Mouse (Mus musculus) hindbrain, embryonic 16.5 days (tissue): ENCODE data around the gene Pfn4. TPM values are rescaled to one million over a fixed set of nuclear protein-coding genes. Genes with fewer than 3 reads are reported as not detected.
"Not testable (repeated sequence)": the region's sequence is repeated elsewhere in the genome, so short reads cannot be mapped to it uniquely, and the experiment has no call there.

Experiments
- ATAC-seq: fragments of 200-750 bp; cut with Nextera tagmentation; 2 replicates; pipeline ENCODE4 v1.8.0; 2017; ENCODE audit warnings: moderate TSS enrichment, moderate library complexity
- H3K27ac ChIP-seq: fragments of 300-500 bp; sonication (generic); 2 replicates; pipeline ENCODE4 v1.5.1; 2014; ENCODE audit warnings: low read depth, mild to moderate bottlenecking, control low read depth, low read length, moderate library complexity
- H3K27me3 ChIP-seq: fragments of 300-500 bp; sonication (generic); replicated peaks from 2 replicates; pipeline ENCODE4 v1.6.1; 2014; ENCODE audit warnings: low read length; ENCODE audit not compliant: control insufficient read depth, insufficient read depth
- H3K36me3 ChIP-seq: fragments of 300-500 bp; sonication (generic); 2 replicates; pipeline ENCODE4 v1.6.1; 2014; ENCODE audit warnings: mild to moderate bottlenecking, low read length, moderate library complexity, mixed read lengths; ENCODE audit not compliant: control insufficient read depth, insufficient read depth
- H3K4me1 ChIP-seq: fragments of 300-500 bp; sonication (generic); 2 replicates; pipeline ENCODE4 v1.6.1; 2014; ENCODE audit warnings: low read depth, low read length; ENCODE audit not compliant: control insufficient read depth, insufficient read depth
- H3K4me2 ChIP-seq: fragments of 300-500 bp; sonication (generic); 2 replicates; pipeline ENCODE4 v1.6.1; 2014; ENCODE audit warnings: mild to moderate bottlenecking, low read length, control low read depth, moderate library complexity
- H3K4me3 ChIP-seq: fragments of 300-500 bp; sonication (generic); 2 replicates; pipeline ENCODE4 v1.5.1; 2014; ENCODE audit warnings: mild to moderate bottlenecking, low read length, control low read depth, moderate library complexity
- H3K9ac ChIP-seq: fragments of 300-500 bp; sonication (generic); 2 replicates; pipeline ENCODE4 v1.6.1; 2014; ENCODE audit warnings: low read depth, mild to moderate bottlenecking, control low read depth, low read length, moderate library complexity
- H3K9me3 ChIP-seq: fragments of 300-500 bp; sonication (generic); 2 replicates; pipeline ENCODE4 v1.6.1; 2014; ENCODE audit warnings: mild to moderate bottlenecking, low read length, moderate library complexity; ENCODE audit not compliant: control insufficient read depth
- WGBS: fragments of 180-500 bp; shearing (Covaris S2); extraction: QIAGEN DNeasy Blood & Tissue Kit; methylation state at CpG from one replicate; pipeline ENCODE4 v1.1.7; 2014; 5-methylcytosine and 5-hydroxymethylcytosine counted together
- polyA plus RNA-seq: library from polyadenylated mRNA; unstranded; fragments of >200 nt; fragmentation: Nextera tagmentation; extraction: Ambion mirVana; gene quantifications from 2 replicates; pipeline ENCODE4 v1.2.1, GENCODE M21; 2015

Pfn4 gene
- polyA plus RNA-seq, 1 experiment from 2014 or later, result 15.5 TPM

DNA sequence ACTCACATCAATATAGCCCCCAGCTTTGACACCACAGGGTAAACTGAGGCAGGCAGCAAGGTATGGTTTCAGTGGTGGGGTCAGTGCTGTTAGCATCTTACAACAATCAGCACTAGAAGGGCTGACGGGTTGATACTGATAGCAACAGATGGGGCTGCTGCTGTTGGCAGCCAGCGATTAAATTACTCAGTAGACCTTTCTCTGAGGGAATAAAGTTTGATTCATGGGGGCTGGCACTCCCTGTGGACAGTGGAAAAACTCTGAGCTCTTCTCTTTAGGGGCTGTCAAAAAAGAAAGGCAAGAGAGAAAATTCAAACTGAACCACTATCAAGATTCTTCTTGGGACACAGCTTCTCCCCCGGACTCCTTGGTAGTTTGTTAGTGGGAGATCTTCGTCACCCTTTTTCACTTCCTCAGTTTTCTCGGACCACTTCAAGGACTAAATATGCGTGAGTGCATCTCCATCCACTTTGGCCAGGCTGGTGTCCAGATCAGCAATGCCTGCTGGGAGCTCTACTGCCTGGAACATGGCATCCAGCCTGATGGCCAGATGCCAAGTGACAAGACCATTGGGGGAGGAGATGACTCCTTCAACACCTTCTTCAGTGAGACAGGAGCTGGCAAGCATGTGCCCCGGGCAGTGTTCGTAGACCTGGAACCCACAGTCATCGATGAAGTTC lies 13.0 kb downstream of the Pfn4 start:
- H3K9me3 ChIP-seq, H3K9ac ChIP-seq, H3K27ac ChIP-seq, H3K4me3 ChIP-seq, H3K36me3 ChIP-seq, H3K27me3 ChIP-seq, ATAC-seq, H3K4me1 ChIP-seq, H3K4me2 ChIP-seq: not testable (repeated sequence)
- WGBS, result 83% methylated on average over 6 of the region's 9 CpGs

DNA sequence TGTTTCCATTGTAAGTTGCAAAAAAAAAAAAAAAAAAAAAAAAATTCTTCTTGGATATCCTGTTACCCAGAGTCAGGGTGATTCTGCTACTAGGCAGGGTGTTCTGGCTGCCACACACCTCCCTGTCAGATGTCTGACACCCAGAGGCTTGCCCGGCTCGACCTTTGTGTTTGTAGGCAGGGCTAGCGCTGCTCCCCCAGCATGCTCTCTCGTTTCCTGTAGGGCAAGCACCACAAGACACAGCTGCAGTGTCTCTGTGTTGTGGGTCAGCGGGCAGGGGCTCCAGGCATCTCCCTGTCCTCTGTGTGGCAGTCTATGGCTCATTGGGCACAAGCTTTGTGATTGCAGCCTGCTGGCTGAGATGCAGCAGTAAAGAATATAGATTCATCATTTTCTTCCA lies 14.8 kb downstream of the Pfn4 start:
- H3K27me3 ChIP-seq, result no peaks in the 10 kb centered on the region
- WGBS, result 55% methylated on average over 5 of the region's 5 CpGs
- H3K36me3 ChIP-seq, result no peaks in the 10 kb centered on the region
- ATAC-seq, result no peak
- H3K9ac ChIP-seq, result no peak overlapping the region
- no peaks in the 10 kb centered on the region for H3K4me1 ChIP-seq
- no peak overlapping the region for H3K4me2 ChIP-seq
- no peak overlapping the region for H3K27ac ChIP-seq
- H3K4me3 ChIP-seq, result no peak overlapping the region
- H3K9me3 ChIP-seq, result no peaks in the 10 kb centered on the region

DNA sequence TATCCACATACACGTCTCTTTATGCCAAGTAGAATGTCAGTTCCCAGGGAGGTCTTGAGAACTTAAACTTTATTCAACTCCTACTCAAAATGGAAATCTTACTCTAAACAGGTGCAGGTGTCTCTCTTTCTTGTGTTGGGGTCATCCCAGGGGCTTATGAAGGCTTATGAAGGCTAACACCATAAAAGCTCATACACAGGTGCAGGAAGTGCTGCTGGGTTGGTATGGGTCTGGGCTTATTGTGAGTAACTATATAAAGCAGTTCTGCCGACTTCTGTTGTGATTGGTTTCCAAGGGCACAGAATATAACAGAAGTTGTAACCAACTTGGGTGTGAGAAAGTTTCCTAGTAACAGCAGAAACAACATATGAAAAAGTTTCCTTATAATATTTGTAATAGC lies 15.6 kb downstream of the Pfn4 start:
- H3K4me1 ChIP-seq, result no peaks in the 10 kb centered on the region
- no peak overlapping the region for H3K9ac ChIP-seq
- no peak overlapping the region for H3K27ac ChIP-seq
- H3K4me2 ChIP-seq, result no peak overlapping the region
- H3K36me3 ChIP-seq, result no peaks in the 10 kb centered on the region
- WGBS, result 81% methylated on average over 2 of the region's 2 CpGs
- no peak for ATAC-seq
- no peaks in the 10 kb centered on the region for H3K9me3 ChIP-seq
- H3K4me3 ChIP-seq, result no peak overlapping the region
- no peaks in the 10 kb centered on the region for H3K27me3 ChIP-seq

DNA sequence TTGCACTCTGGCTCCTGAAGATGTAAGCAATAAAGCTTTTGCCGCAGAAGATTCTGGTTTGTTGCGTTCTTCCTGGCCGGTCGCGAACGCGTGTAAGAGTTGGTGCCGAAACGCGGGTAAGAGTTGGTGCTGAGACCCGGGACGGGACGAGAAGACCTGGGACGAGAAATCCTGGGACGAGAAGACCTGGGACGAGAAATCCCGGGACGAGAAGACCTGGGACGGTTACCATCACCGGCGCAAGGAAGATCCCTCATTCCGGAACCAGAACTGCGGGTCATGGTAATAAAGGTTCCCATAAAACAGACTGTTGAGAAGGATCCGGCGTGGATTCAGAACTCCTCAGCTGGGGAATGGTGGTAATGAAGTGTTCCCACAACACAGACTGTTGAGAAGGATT lies 19.3 kb downstream of the Pfn4 start:
- 94% methylated on average over 25 of the region's 25 CpGs for WGBS
- H3K9ac ChIP-seq, ATAC-seq, H3K4me2 ChIP-seq, H3K4me1 ChIP-seq, H3K27me3 ChIP-seq, H3K27ac ChIP-seq, H3K4me3 ChIP-seq, H3K9me3 ChIP-seq, H3K36me3 ChIP-seq: not testable (repeated sequence)

DNA sequence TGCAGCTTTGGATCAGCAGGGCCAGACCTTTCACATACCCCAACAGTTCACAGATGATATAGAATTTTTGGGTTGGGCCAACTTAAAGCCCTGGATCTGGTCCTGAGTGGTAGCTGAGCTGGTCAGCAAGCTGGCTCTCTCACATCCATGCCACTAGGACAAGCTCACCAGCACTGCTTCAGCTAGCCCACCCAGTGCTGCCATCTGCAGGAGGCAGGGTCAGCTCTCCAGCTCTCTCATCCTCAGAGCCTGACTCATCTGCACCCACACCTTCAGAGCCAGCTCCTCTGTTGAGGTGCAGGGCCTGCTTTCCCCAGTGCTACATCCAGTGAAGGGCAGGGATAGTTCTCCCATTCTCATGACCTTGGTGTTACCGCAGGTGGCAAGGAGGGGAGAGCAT lies 24.9 kb downstream of the Pfn4 start:
- Histone ChIP-seq H3K4me3 (no peak overlapping the region), H3K9ac (no peak overlapping the region), H3K4me1 (no peaks in the 10 kb centered on the region), H3K9me3 (no peaks in the 10 kb centered on the region), H3K27ac (no peak overlapping the region), H3K36me3 (no peaks in the 10 kb centered on the region), H3K27me3 (no peaks in the 10 kb centered on the region), H3K4me2 (no peak overlapping the region)
- WGBS, result 60% methylated on average over 1 of the region's 1 CpGs
- ATAC-seq, result no peak

DNA sequence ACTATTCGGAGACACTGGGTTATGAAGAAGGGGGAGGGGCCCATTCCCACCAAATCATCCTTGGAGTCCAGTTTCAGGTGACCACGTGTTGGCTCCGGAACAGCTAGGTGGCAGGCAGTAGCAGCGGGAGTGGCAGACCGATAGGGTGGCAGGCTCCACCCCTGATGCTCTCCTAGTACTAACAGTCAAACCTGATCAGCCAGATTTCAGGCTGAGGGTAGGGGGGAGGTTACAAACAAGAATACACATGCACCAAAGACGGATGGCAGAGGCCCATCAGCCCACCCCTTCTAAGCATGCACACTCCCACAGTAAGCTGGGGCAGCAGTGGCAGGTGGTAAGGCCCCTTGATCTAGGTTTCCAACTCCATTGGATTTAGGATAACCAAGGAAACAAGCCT lies 28.6 kb downstream of the Pfn4 start:
- not testable (repeated sequence) for H3K4me3 ChIP-seq, H3K36me3 ChIP-seq, H3K9me3 ChIP-seq, H3K27me3 ChIP-seq, H3K27ac ChIP-seq, H3K4me1 ChIP-seq, H3K4me2 ChIP-seq, H3K9ac ChIP-seq, ATAC-seq
- 87% methylated on average over 6 of the region's 6 CpGs for WGBS

DNA sequence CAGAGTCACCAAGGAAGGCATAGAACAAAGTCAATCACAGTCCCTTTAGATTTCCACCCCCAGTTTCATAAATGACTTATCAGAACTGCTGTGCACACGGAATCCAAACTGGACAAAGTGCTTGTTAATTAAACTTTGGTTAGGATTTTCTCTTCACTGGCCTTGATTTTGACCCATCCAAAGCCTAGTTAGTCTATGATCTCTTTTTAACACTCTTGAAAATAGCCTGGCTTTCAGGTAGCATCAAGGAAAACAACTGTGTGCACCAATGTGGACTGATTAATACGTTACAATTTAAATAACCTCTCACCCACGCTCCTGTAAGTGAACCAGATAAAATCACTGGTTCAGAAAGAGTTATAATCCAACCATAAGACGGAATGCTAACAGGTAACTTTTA lies 42.2 kb downstream of the Pfn4 start:
- H3K27ac ChIP-seq, result no peak overlapping the region
- no peak overlapping the region for H3K4me3 ChIP-seq
- no peak overlapping the region for H3K9ac ChIP-seq
- no peaks in the 10 kb centered on the region for H3K9me3 ChIP-seq
- WGBS, result 79% methylated on average over 4 of the region's 4 CpGs
- H3K36me3 ChIP-seq, result no peaks in the 10 kb centered on the region
- H3K27me3 ChIP-seq, result no peaks in the 10 kb centered on the region
- ATAC-seq, result no peak
- H3K4me2 ChIP-seq, result no peak overlapping the region
- H3K4me1 ChIP-seq, result no peaks in the 10 kb centered on the region

DNA sequence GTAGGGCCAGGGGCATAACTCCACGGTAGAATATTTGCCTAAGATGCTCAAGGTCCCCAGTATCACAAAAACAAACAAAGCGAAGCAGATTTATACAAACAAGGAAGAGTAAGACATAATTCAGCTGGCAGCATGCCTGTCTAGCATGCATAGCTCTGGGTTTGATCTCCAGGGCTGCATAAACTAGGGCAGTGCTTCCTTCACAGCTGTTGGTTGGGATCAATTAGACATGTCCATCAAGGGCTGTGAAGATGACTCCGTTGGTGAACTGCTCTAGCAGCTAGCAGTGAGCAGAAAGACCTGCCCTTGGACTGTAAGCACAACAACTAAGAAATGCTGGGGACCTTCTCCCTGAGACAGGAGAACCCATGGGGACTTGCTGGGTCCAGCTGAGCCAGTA lies 42.9 kb downstream of the Pfn4 start:
- H3K4me1 ChIP-seq, result peaks cover 4% of the 10 kb centered on the region
- 69% methylated on average over 3 of the region's 3 CpGs for WGBS
- no peak for ATAC-seq

DNA sequence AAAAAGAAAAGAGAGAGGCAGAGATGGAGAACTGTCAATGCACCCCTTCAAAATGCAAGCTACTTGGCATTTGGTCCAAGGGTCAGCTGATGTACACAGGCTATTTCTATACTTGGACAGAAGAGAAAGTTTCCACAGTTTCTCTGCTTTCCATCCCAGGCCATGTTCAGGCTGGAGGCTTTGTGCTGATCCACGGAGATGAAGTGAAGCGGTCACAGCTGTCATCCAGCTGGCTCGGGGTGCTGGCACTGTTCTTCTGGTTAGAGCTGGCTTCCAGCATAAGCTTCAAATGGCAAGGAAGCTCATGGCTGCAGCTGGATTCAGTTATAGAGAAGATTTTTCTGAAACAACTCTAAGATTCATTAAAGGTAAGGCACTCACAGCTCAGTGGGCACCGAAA lies 44.8 kb downstream of the Pfn4 start:
- Histone ChIP-seq H3K4me2 (no peak overlapping the region), H3K9ac (no peak overlapping the region; the same call in 1 of the 2 replicates), H3K36me3 (no peaks in the 10 kb centered on the region), H3K27ac (no peak overlapping the region), H3K27me3 (no peaks in the 10 kb centered on the region), H3K4me1 (peaks cover 9% of the 10 kb centered on the region), H3K9me3 (no peaks in the 10 kb centered on the region), H3K4me3 (no peak overlapping the region)
- no peak for ATAC-seq
- 77% methylated on average over 4 of the region's 4 CpGs for WGBS

More for the DNA sequence above, 42.9 kb downstream of the Pfn4 start:
- no peaks in the 10 kb centered on the region for H3K9me3 ChIP-seq
- H3K36me3 ChIP-seq, result no peaks in the 10 kb centered on the region
- no peaks in the 10 kb centered on the region for H3K27me3 ChIP-seq
- H3K27ac ChIP-seq, result no peak overlapping the region
- H3K4me3 ChIP-seq, result no peak overlapping the region
- H3K4me2 ChIP-seq, result no peak overlapping the region
- no peak overlapping the region for H3K9ac ChIP-seq
